Mouse (Mus musculus): Measurements from ENCODE around the gene Tmod1. TPM values are rescaled to one million over a fixed set of nuclear protein-coding genes. Genes with fewer than 3 reads are reported as not detected.
A peak's percentile ranks its signal among the peaks of the same experiment; 100 is the strongest.

Gene Tmod1
- polyA plus RNA-seq, 1 experiment from 2014 or later: 15.0 TPM

DNA sequence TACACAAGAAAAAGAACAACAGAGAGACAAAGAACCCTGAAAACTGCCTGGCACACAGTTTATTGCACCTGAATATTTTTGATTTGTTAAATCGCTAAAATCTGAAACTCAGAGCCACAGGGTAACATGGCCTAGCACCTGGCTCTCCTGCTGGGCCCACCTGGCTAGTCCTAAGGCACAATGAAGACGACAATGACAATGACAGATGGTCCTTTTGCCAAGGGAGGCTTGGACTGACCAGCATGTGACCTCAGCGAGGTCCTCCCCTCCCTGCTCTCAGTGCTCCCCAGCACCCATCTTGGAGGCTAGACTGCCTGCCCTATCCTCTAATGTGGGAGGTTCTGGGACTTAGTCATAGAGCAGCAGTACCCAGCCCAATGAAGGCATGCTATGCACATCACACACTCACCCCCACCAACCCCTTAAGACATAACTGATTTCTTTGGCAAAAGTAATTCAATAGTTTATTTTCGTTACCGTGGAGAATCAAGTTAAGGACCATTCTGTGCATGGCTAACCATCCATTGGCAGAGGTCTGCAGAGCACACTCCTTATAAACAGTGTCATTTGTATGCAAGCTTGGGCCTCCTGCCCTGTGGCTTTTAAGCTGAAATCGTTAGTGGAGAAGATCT lies 31.2 kb downstream of the Tmod1 start:
- Histone ChIP-seq H3K4me3 (ENCODE audit: low read depth, low read length) (no peak overlapping the region), H3K27ac (ENCODE audit: low read length) (no peak overlapping the region), H3K9me3 (ENCODE audit: low read length) (no peaks in the 10 kb centered on the region), H3K36me3 (ENCODE audit: insufficient read depth, low read length) (no peaks in the 10 kb centered on the region), H3K4me1 (ENCODE audit: insufficient read depth, low read depth, low read length) (no peaks in the 10 kb centered on the region), H3K9ac (replicated peaks; ENCODE audit: low read depth) (no peak overlapping the region), H3K27me3 (replicated peaks; ENCODE audit: insufficient read depth, low read length) (no peaks in the 10 kb centered on the region), H3K4me2 (replicated peaks; ENCODE audit: low read depth, low read length) (no peak overlapping the region)
- 68% methylated on average over 6 of the region's 6 CpGs for WGBS
- ATAC-seq (no peak), DNase-seq (ENCODE audit: low spot score) (no peak)
- TF ChIP-seq CTCF (IDR thresholded peaks at IDR 0.05) (no peak), EP300 (IDR thresholded peaks at IDR 0.05) (no peak)

DNA sequence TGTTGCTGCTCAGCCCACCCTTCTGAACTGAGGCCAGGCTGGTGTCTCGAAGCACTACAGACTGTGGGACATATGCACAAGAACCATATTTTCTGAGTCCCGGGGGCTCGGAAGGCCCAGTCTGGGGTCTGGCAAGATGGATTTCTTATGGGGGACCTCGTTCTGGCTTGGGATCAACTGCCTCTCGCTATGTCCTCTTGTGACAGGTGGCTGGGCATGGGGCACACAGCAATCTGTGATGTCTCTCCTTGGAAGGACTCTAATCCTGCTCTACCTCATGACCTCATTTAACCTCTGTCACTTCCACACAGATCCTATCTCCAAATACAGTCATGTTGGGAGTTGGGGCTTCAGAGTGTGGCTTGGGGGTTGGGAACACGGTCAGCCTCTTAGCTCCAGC lies 33.9 kb downstream of the Tmod1 start:
- no peaks in the 10 kb centered on the region for H3K4me1 ChIP-seq (ENCODE audit: insufficient read depth, low read depth, low read length)
- H3K9me3 ChIP-seq (ENCODE audit: low read length): no peaks in the 10 kb centered on the region
- WGBS: 86% methylated on average over 6 of the region's 6 CpGs
- DNase-seq (ENCODE audit: low spot score) (no peak), ATAC-seq (no peak)
- H3K4me2 ChIP-seq (replicated peaks; ENCODE audit: low read depth, low read length): no peak overlapping the region
- no peak for TF ChIP-seq EP300 (IDR thresholded peaks at IDR 0.05)
- no peak for TF ChIP-seq CTCF (IDR thresholded peaks at IDR 0.05)
- H3K4me3 ChIP-seq (ENCODE audit: low read depth, low read length): no peak overlapping the region
- H3K27me3 ChIP-seq (replicated peaks; ENCODE audit: insufficient read depth, low read length): no peaks in the 10 kb centered on the region
- H3K36me3 ChIP-seq (ENCODE audit: insufficient read depth, low read length): no peaks in the 10 kb centered on the region
- no peak overlapping the region for H3K9ac ChIP-seq (replicated peaks; ENCODE audit: low read depth)
- H3K27ac ChIP-seq (ENCODE audit: low read length): no peak overlapping the region

DNA sequence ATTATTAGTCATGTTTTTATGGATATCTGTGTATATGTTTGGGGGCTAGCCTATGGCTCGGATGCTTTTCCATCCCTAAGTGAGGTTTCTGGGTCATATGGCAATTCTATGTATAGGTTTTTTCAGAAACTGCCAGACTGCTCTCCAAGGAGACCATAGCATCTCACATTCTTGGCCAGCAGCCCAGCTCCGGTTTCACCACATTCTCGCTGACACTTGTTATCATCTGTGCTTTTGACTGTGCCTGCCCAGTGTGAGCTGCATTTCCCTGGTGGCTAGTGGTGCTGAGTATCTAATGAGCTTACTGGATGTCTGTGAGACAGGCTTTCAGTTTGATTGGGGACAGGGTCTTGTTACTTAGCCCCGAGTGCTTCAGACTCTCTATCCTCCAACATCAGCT lies 35.0 kb downstream of the Tmod1 start:
- H3K27me3 ChIP-seq (replicated peaks; ENCODE audit: insufficient read depth, low read length): no peaks in the 10 kb centered on the region
- no peak overlapping the region for H3K4me2 ChIP-seq (replicated peaks; ENCODE audit: low read depth, low read length)
- peak; percentile 28; the same call in 1 of the 2 replicates for ATAC-seq
- DNase-seq (ENCODE audit: low spot score): no peak
- no peaks in the 10 kb centered on the region for H3K36me3 ChIP-seq (ENCODE audit: insufficient read depth, low read length)
- H3K4me3 ChIP-seq (ENCODE audit: low read depth, low read length): no peak overlapping the region
- no peak for TF ChIP-seq EP300 (IDR thresholded peaks at IDR 0.05)
- TF ChIP-seq CTCF (IDR thresholded peaks at IDR 0.05): no peak
- no peaks in the 10 kb centered on the region for H3K4me1 ChIP-seq (ENCODE audit: insufficient read depth, low read depth, low read length)
- H3K27ac ChIP-seq (ENCODE audit: low read length): no peak overlapping the region
- 22% methylated on average over 4 of the region's 4 CpGs for WGBS
- no peaks in the 10 kb centered on the region for H3K9me3 ChIP-seq (ENCODE audit: low read length)
- no peak overlapping the region for H3K9ac ChIP-seq (replicated peaks; ENCODE audit: low read depth)

DNA sequence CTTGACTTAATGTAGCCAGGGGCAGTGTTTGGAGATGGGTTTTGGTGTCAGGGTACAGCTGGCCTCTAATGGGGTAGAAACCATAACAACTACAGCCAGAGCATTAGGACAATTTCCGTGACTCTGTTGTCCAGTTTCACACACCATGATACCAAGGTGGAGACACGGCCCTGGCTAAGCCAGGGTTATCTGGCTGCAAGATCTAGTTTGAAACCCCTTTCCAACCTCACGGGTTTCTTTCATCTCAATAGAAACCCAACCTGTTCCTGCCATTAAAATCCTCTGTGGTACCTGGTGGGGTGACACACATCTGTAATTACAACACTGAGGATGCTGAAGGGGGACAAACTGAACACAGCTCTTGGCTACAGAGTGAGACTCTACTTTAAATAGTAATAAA lies 36.9 kb downstream of the Tmod1 start:
- no peaks in the 10 kb centered on the region for H3K27me3 ChIP-seq (replicated peaks; ENCODE audit: insufficient read depth, low read length)
- H3K9me3 ChIP-seq (ENCODE audit: low read length): no peaks in the 10 kb centered on the region
- no peaks in the 10 kb centered on the region for H3K36me3 ChIP-seq (ENCODE audit: insufficient read depth, low read length)
- no peak overlapping the region for H3K27ac ChIP-seq (ENCODE audit: low read length)
- TF ChIP-seq CTCF (IDR thresholded peaks at IDR 0.05): no peak
- TF ChIP-seq EP300 (IDR thresholded peaks at IDR 0.05): no peak
- no peaks in the 10 kb centered on the region for H3K4me1 ChIP-seq (ENCODE audit: insufficient read depth, low read depth, low read length)
- ATAC-seq (no peak), DNase-seq (ENCODE audit: low spot score) (no peak)
- no peak overlapping the region for H3K4me2 ChIP-seq (replicated peaks; ENCODE audit: low read depth, low read length)
- H3K9ac ChIP-seq (replicated peaks; ENCODE audit: low read depth): no peak overlapping the region
- no peak overlapping the region for H3K4me3 ChIP-seq (ENCODE audit: low read depth, low read length)
- WGBS: 77% methylated on average over 3 of the region's 3 CpGs

DNA sequence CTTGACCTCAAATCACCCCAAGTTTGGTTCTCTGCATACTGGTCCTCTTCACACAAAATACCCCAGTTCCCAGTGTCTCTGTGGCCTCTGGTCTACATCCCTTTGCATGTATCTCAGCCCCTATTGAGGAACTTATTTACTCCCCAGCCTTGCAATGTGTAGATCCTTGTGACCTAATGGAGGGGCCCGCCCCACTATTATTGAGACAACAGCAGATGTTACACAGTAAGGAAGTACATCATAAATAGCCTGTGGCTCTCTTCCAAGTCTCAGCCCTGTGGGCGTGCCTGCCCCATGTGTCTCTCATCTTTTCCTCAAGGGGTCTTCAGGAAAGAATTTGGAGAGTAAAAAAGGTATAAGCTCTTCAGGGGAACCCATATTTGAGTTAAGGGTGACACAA lies 38.2 kb downstream of the Tmod1 start:
- H3K27ac ChIP-seq (ENCODE audit: low read length): no peak overlapping the region
- no peak overlapping the region for H3K4me3 ChIP-seq (ENCODE audit: low read depth, low read length)
- no peaks in the 10 kb centered on the region for H3K4me1 ChIP-seq (ENCODE audit: insufficient read depth, low read depth, low read length)
- ATAC-seq: peak; percentile 60
- no peak overlapping the region for H3K9ac ChIP-seq (replicated peaks; ENCODE audit: low read depth)
- TF ChIP-seq CTCF (IDR thresholded peaks at IDR 0.05) (no peak), EP300 (IDR thresholded peaks at IDR 0.05) (no peak)
- H3K9me3 ChIP-seq (ENCODE audit: low read length): no peaks in the 10 kb centered on the region
- H3K27me3 ChIP-seq (replicated peaks; ENCODE audit: insufficient read depth, low read length): no peaks in the 10 kb centered on the region
- no peaks in the 10 kb centered on the region for H3K36me3 ChIP-seq (ENCODE audit: insufficient read depth, low read length)
- WGBS: 39% methylated on average over 2 of the region's 2 CpGs
- H3K4me2 ChIP-seq (replicated peaks; ENCODE audit: low read depth, low read length): no peak overlapping the region
- peak; percentile 57 for DNase-seq (ENCODE audit: low spot score)

DNA sequence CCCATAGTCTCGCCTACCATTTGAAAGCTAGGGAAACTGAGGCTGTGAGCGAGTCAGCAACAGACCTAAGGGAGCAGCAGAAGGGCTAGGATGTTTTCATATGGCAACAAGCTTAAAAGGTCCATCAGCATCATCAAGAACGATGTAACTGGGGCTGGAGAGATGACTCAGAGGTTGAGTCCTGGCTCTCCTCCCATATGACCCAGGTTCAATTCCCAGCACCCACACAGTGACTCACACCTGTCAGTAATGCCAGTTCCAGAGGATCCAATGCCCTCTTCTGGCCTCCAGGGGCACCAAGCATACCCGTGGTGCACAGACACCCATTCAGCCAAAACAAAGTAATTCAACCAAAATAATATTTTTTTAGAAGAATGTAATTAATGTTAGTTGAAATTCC lies 41.5 kb downstream of the Tmod1 start:
- Histone ChIP-seq H3K9ac (replicated peaks; ENCODE audit: low read depth) (no peak overlapping the region), H3K4me2 (replicated peaks; ENCODE audit: low read depth, low read length) (no peak overlapping the region), H3K36me3 (ENCODE audit: insufficient read depth, low read length) (no peaks in the 10 kb centered on the region), H3K4me3 (ENCODE audit: low read depth, low read length) (no peak overlapping the region), H3K27ac (ENCODE audit: low read length) (no peak overlapping the region), H3K9me3 (ENCODE audit: low read length) (no peaks in the 10 kb centered on the region), H3K27me3 (replicated peaks; ENCODE audit: insufficient read depth, low read length) (no peaks in the 10 kb centered on the region), H3K4me1 (ENCODE audit: insufficient read depth, low read depth, low read length) (no peaks in the 10 kb centered on the region)
- 88% methylated on average over 4 of the region's 4 CpGs for WGBS
- TF ChIP-seq EP300 (IDR thresholded peaks at IDR 0.05) (no peak), CTCF (IDR thresholded peaks at IDR 0.05) (no peak)
- ATAC-seq (no peak), DNase-seq (ENCODE audit: low spot score) (no peak)

DNA sequence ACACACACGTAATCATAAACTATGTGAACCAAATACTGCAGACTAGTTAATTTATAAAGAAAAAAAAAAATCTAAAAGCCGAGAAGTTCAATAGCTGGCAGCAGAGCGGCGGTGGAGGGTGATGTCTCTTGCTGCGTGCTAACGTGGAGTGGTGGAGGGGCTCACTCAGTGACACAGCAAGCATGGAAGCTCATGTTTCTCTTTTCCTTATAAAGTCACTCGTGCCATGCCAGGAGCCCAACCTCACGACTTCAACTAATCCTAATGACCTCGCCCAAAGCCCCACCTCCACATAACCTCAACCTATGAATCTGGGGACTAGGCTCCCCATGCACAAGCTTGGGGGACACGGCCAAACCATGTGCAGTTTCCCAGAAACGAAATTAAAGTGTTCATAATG lies 43.8 kb downstream of the Tmod1 start:
- Histone ChIP-seq H3K27me3 (replicated peaks; ENCODE audit: insufficient read depth, low read length) (no peaks in the 10 kb centered on the region), H3K4me2 (replicated peaks; ENCODE audit: low read depth, low read length) (no peak overlapping the region), H3K4me1 (ENCODE audit: insufficient read depth, low read depth, low read length) (no peaks in the 10 kb centered on the region; the same call in 1 of the 2 replicates), H3K9ac (replicated peaks; ENCODE audit: low read depth) (no peak overlapping the region), H3K9me3 (ENCODE audit: low read length) (no peaks in the 10 kb centered on the region), H3K36me3 (ENCODE audit: insufficient read depth, low read length) (no peaks in the 10 kb centered on the region), H3K4me3 (ENCODE audit: low read depth, low read length) (no peak overlapping the region), H3K27ac (ENCODE audit: low read length) (no peak overlapping the region)
- ATAC-seq (no peak), DNase-seq (ENCODE audit: low spot score) (no peak)
- WGBS: 59% methylated on average over 11 of the region's 11 CpGs
- TF ChIP-seq CTCF (IDR thresholded peaks at IDR 0.05) (no peak), EP300 (IDR thresholded peaks at IDR 0.05) (no peak)

Data from lung, postnatal 0 days (tissue).